Mouse (Mus musculus) olfactory bulb, adult 2 months (tissue): ENCODE measurements at regions not wholly inside any gene's neighbourhood (a gene's known extent, or its start where the extent isn't known, plus 50 kb on each side); places are given as distances from the start of the nearest gene placed in this dataset.

Source experiments
- CTCF ChIP-seq: fragments of 200-500 bp; IDR thresholded peaks from 2 replicates; pipeline ENCODE4 v1.5.1; 2012; ENCODE audit warnings: low read depth, mild to moderate bottlenecking, low read length, moderate library complexity; ENCODE audit not compliant: insufficient read depth
- POLR2A ChIP-seq: fragments of 200-500 bp; IDR thresholded peaks from 2 replicates; pipeline ENCODE4 v1.6.1; 2012; ENCODE audit warnings: mild to moderate bottlenecking, low read depth, low read length, moderate library complexity; ENCODE audit not compliant: insufficient read depth

DNA sequence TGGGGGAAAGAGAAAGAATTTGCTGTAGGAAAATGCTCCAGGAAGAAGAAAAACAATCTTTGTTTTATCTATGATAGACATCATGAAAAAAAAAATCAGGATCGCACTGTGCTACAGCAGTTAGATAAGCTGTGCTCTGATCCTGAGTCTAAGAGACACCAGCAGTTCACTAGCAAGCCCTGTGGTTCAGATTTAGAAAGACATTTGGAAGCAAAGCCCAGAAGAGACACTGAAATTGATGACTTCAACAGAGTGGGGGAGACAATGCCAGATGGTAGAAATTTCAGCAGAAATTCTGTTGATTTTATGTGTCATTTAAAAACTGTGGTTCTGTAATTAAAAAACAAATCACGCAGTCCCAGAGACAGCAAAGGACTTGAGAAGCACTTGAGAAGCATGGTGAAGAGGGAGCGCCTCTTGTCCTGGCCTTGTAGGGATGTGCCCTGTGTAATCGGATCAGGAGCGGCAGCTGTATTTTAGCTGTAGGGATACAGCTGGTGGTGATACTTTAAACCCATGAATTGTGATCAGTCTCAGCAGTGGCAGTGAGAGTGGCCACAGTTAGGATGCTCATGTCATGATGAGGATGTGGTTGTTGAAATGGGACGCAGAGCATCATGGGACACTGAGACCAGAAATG lies 296.4 kb upstream of the Nt5e start:
- TF ChIP-seq CTCF = no peak
- TF ChIP-seq POLR2A = no peak
